Comparison of ENCODE assay signal across 27 mouse cellular contexts in genomic region chrX:53236404-53236803, GRCm38 (mm10). TPM values are rescaled to one million over a fixed set of nuclear protein-coding genes. Genes with fewer than 3 reads are reported as not detected.
DNase-seq lines count a peak whose midpoint lies in the region; ATAC-seq and TF ChIP-seq lines count a peak whose summit lies in the region.
"Had no signal": no experiment of that assay in that cellular context is flagged by ENCODE, and none has a peak within 500 bp of the region (broad histone marks: within the 10 kb centered on the region; RNA-seq: fewer than 3 reads in every experiment).

No protein-coding gene starts in this region.

- H3K4me2 ChIP-seq in liver, embryonic 12.5 days: no peak overlapping the region
- H3K4me2 ChIP-seq in liver, postnatal 0 days (ENCODE audit: low read depth, low read length): no peak overlapping the region
- no peak overlapping the region for H3K4me2 ChIP-seq in liver, embryonic 13.5 days
- no peak overlapping the region for H3K4me2 ChIP-seq in midbrain, postnatal 0 days (ENCODE audit: low read depth, low read length, poor library complexity, severe bottlenecking)
- H3K4me2 ChIP-seq: forebrain, embryonic 13.5 days; hindbrain, embryonic 13.5 days had no signal

- H3K9me3 ChIP-seq in liver, embryonic 12.5 days (replicated peaks): no peaks in the 10 kb centered on the region
- H3K9me3 ChIP-seq in liver, postnatal 0 days (ENCODE audit: low read length): no peaks in the 10 kb centered on the region
- H3K9me3 ChIP-seq in liver, embryonic 13.5 days (replicated peaks): no peaks in the 10 kb centered on the region
- no peaks in the 10 kb centered on the region for H3K9me3 ChIP-seq in midbrain, postnatal 0 days (ENCODE audit: low read length)
- H3K9me3 ChIP-seq: embryonic facial prominence, embryonic 10.5 days; forebrain, embryonic 13.5 days; G1E; hindbrain, embryonic 13.5 days had no signal

- TF ChIP-seq EP300 in liver, postnatal 0 days (IDR thresholded peaks at IDR 0.05; ENCODE audit: low read depth): no peak; the same call in 1 of the 2 replicates

- H3K27ac ChIP-seq in liver, embryonic 12.5 days: no peak overlapping the region
- H3K27ac ChIP-seq in liver, postnatal 0 days (ENCODE audit: low read depth): no peak overlapping the region
- H3K27ac ChIP-seq in liver, embryonic 13.5 days: no peak overlapping the region
- H3K27ac ChIP-seq in midbrain, postnatal 0 days (ENCODE audit: low read depth, low read length): no peak overlapping the region
- no peak overlapping the region for H3K27ac ChIP-seq in gastrocnemius, adult 2 months
- H3K27ac ChIP-seq: embryonic facial prominence, embryonic 10.5 days; forebrain, embryonic 13.5 days; hindbrain, embryonic 13.5 days had no signal

- H3K4me3 ChIP-seq in liver, embryonic 12.5 days: no peak overlapping the region
- H3K4me3 ChIP-seq in liver, postnatal 0 days (ENCODE audit: low read depth, low read length): no peak overlapping the region
- no peak overlapping the region for H3K4me3 ChIP-seq in liver, embryonic 13.5 days (replicated peaks)
- H3K4me3 ChIP-seq in midbrain, postnatal 0 days (ENCODE audit: low read depth, low read length): no peak overlapping the region
- H3K4me3 ChIP-seq in gastrocnemius, adult 2 months: no peak overlapping the region
- H3K4me3 ChIP-seq: embryonic facial prominence, embryonic 10.5 days; forebrain, embryonic 13.5 days; hindbrain, embryonic 13.5 days had no signal

- H3K36me3 ChIP-seq in liver, embryonic 12.5 days: no peaks in the 10 kb centered on the region
- H3K36me3 ChIP-seq in liver, postnatal 0 days (replicated peaks; ENCODE audit: insufficient read depth, low read length): no peaks in the 10 kb centered on the region
- no peaks in the 10 kb centered on the region for H3K36me3 ChIP-seq in liver, embryonic 13.5 days
- H3K36me3 ChIP-seq in midbrain, postnatal 0 days (ENCODE audit: insufficient read depth, low read length): no peaks in the 10 kb centered on the region
- H3K36me3 ChIP-seq: embryonic facial prominence, embryonic 10.5 days; G1E; hindbrain, embryonic 13.5 days had no signal

- no peak for DNase-seq in liver, postnatal 0 days
- peak; percentile 59 for DNase-seq in ZHBTc4 (ENCODE audit: low read depth, low spot score)
- DNase-seq in liver, embryonic 13.5 days: peak; percentile 6
- no peak for DNase-seq in midbrain, postnatal 0 days (ENCODE audit: low spot score)
- no peak for DNase-seq in gastrocnemius, adult 2 months
- DNase-seq in thymus, postnatal 14 days: no peak
- DNase-seq: adrenal gland, postnatal 10 days; cerebellum, adult 11-12 months; cerebellum, adult 9-10 months; cerebellum, postnatal 25 days; forebrain, postnatal 0 days; gastrocnemius, postnatal 36 days; heart, adult 11 months; heart, postnatal 10 days had no signal

- H3K9ac ChIP-seq in liver, embryonic 12.5 days: no peak overlapping the region
- no peak overlapping the region for H3K9ac ChIP-seq in liver, postnatal 0 days (replicated peaks)
- H3K9ac ChIP-seq in liver, embryonic 13.5 days: no peak overlapping the region
- no peak overlapping the region for H3K9ac ChIP-seq in midbrain, postnatal 0 days (replicated peaks; ENCODE audit: low read length, poor library complexity, severe bottlenecking)
- H3K9ac ChIP-seq: forebrain, embryonic 13.5 days; forebrain, postnatal 0 days; hindbrain, embryonic 13.5 days had no signal

- H3K27me3 ChIP-seq in liver, embryonic 12.5 days (replicated peaks): no peaks in the 10 kb centered on the region
- no peaks in the 10 kb centered on the region for H3K27me3 ChIP-seq in liver, postnatal 0 days (ENCODE audit: insufficient read depth, low read length)
- no peaks in the 10 kb centered on the region for H3K27me3 ChIP-seq in liver, embryonic 13.5 days
- no peaks in the 10 kb centered on the region for H3K27me3 ChIP-seq in midbrain, postnatal 0 days (ENCODE audit: insufficient read depth, low read length)
- H3K27me3 ChIP-seq: CH12.LX; forebrain, embryonic 13.5 days; hindbrain, embryonic 13.5 days had no signal

- TF ChIP-seq CTCF in liver, postnatal 0 days (IDR thresholded peaks at IDR 0.05; ENCODE audit: low read depth): no peak
- TF ChIP-seq CTCF in midbrain, postnatal 0 days (IDR thresholded peaks at IDR 0.05): no peak
- TF ChIP-seq CTCF in gastrocnemius, adult 2 months (IDR thresholded peaks at IDR 0.05): no peak

- 37% methylated on average over 7 of the region's 7 CpGs for WGBS in liver, embryonic 12.5 days (ENCODE audit: insufficient replicate concordance)
- 57% methylated on average over 7 of the region's 7 CpGs for WGBS in liver, postnatal 0 days (ENCODE audit: insufficient replicate concordance)
- 33% methylated on average over 7 of the region's 7 CpGs for WGBS in liver, embryonic 13.5 days (ENCODE audit: insufficient replicate concordance)
- WGBS in midbrain, postnatal 0 days: 61% methylated on average over 7 of the region's 7 CpGs

- peak; percentile 58 for ATAC-seq in liver, embryonic 12.5 days
- ATAC-seq in liver, postnatal 0 days: no peak
- ATAC-seq in liver, embryonic 13.5 days (ENCODE audit: low read depth): peak; percentile 60
- peak; percentile 82 for ATAC-seq in megakaryocyte progenitor cell, adult 5-6 weeks (replicated peaks; ENCODE audit: poor library complexity)
- no peak for ATAC-seq in midbrain, postnatal 0 days (ENCODE audit: low FRiP score)
- ATAC-seq: forebrain, embryonic 13.5 days; forebrain, postnatal 0 days had no signal

- H3K4me1 ChIP-seq in liver, embryonic 12.5 days: 0 out of 2 replicates have a peak, but pooled peaks cover 6% of the 10 kb centered on the region
- H3K4me1 ChIP-seq in liver, postnatal 0 days (ENCODE audit: insufficient read depth): no peaks in the 10 kb centered on the region
- peaks cover 6% of the 10 kb centered on the region for H3K4me1 ChIP-seq in liver, embryonic 13.5 days (replicated peaks)
- no peaks in the 10 kb centered on the region for H3K4me1 ChIP-seq in midbrain, postnatal 0 days (ENCODE audit: insufficient read depth, low read length)
- H3K4me1 ChIP-seq: forebrain, embryonic 13.5 days; hindbrain, embryonic 13.5 days had no signal

- intact Hi-C loops in gastrocnemius, adult 2 months (cut with DNase I): no loop called here

RNA-seq across cellular contexts. Expression of gene Plac1, which starts 3.5 kb away (rescaled TPM):
- polyA plus RNA-seq in liver, embryonic 12.5 days (2016; fragmentation: Nextera tagmentation; extraction: Ambion mirVana): 2.7 and 3.0 TPM in 2 replicates
- polyA plus RNA-seq in liver, postnatal 0 days (2015; fragmentation: Nextera tagmentation; extraction: Ambion mirVana): 0.26 and 0.32 TPM in 2 replicates
- polyA plus RNA-seq in liver, embryonic 13.5 days (2015; fragmentation: Nextera tagmentation; extraction: Ambion mirVana): 1.8 and 1.9 TPM in 2 replicates
- total RNA-seq in megakaryocyte progenitor cell, adult 5-6 weeks (2015): not detected in 2 replicates
- not detected in 2 replicates for total RNA-seq in megakaryocyte progenitor cell, adult 5-6 weeks (2017)
- total RNA-seq in midbrain, postnatal 0 days (2014; rRNA removed): not detected in 2 replicates
- 0.25 and 0.38 TPM in 2 replicates for polyA plus RNA-seq in midbrain, postnatal 0 days (2015; fragmentation: Nextera tagmentation; extraction: Ambion mirVana)
- total RNA-seq in gastrocnemius, adult 2 months (2021): not detected
- total RNA-seq: adrenal gland, postnatal 10 days; CH12.LX; forebrain, postnatal 0 days; G1E; gastrocnemius, adult 8-10 months; gastrocnemius, postnatal 36 days; hematopoietic stem cell, adult 5-6 weeks had no signal
- polyA plus RNA-seq: forebrain, postnatal 0 days; G1E had no signal

RNA-seq across cellular contexts. Expression of gene Fam122b, which starts 33.2 kb away (rescaled TPM):
- 6.7 and 7.9 TPM in 2 replicates for polyA plus RNA-seq in liver, embryonic 12.5 days (2016; fragmentation: Nextera tagmentation; extraction: Ambion mirVana)
- 2.3 and 2.4 TPM in 2 replicates for polyA plus RNA-seq in liver, postnatal 0 days (2015; fragmentation: Nextera tagmentation; extraction: Ambion mirVana)
- polyA plus RNA-seq in liver, embryonic 13.5 days (2015; fragmentation: Nextera tagmentation; extraction: Ambion mirVana): 4.8 and 6.5 TPM in 2 replicates
- total RNA-seq in megakaryocyte progenitor cell, adult 5-6 weeks (2015): 21.7 and 28.2 TPM in 2 replicates
- 5.0 and 6.5 TPM in 2 replicates for total RNA-seq in megakaryocyte progenitor cell, adult 5-6 weeks (2017)
- 1.1 and 3.8 TPM in 2 replicates for total RNA-seq in midbrain, postnatal 0 days (2014; rRNA removed)
- polyA plus RNA-seq in midbrain, postnatal 0 days (2015; fragmentation: Nextera tagmentation; extraction: Ambion mirVana): 2.0 and 3.0 TPM in 2 replicates
- 1 to 10 TPM; 1.3 to 1.9 TPM for total RNA-seq in gastrocnemius, adult 2 months (2021)

RNA-seq across cellular contexts. Expression of gene Fam122c, which starts 36.8 kb away (rescaled TPM):
- not detected in 2 replicates for polyA plus RNA-seq in liver, embryonic 12.5 days (2016; fragmentation: Nextera tagmentation; extraction: Ambion mirVana)
- not detected in 2 replicates for polyA plus RNA-seq in liver, postnatal 0 days (2015; fragmentation: Nextera tagmentation; extraction: Ambion mirVana)
- polyA plus RNA-seq in liver, embryonic 13.5 days (2015; fragmentation: Nextera tagmentation; extraction: Ambion mirVana): not detected in 2 replicates
- total RNA-seq in megakaryocyte progenitor cell, adult 5-6 weeks (2015): not detected in 2 replicates
- total RNA-seq in megakaryocyte progenitor cell, adult 5-6 weeks (2017): not detected in 2 replicates
- not detected in 2 replicates for total RNA-seq in midbrain, postnatal 0 days (2014; rRNA removed)
- not detected in 2 replicates for polyA plus RNA-seq in midbrain, postnatal 0 days (2015; fragmentation: Nextera tagmentation; extraction: Ambion mirVana)
- not detected for total RNA-seq in gastrocnemius, adult 2 months (2021)
- total RNA-seq: adrenal gland, postnatal 10 days; adrenal gland, postnatal 4 days; CH12.LX; forebrain, postnatal 0 days; G1E; gastrocnemius, adult 8-10 months; gastrocnemius, postnatal 36 days; heart, postnatal 10 days; hematopoietic stem cell, adult 5-6 weeks had no signal
- polyA plus RNA-seq: brain, embryonic 14.5 days; embryonic facial prominence, embryonic 10.5 days; embryonic facial prominence, embryonic 14.5 days; forebrain, embryonic 13.5 days; forebrain, postnatal 0 days; G1E; heart, embryonic 14.5 days; hindbrain, embryonic 13.5 days had no signal

Comparison
In these comparisons a context has a peak if more than half of its experiments do, and no peak if none do; other contexts are left out.
1. ATAC-seq: peak in liver, embryonic 12.5 days (single experiment), liver, embryonic 13.5 days (single experiment) and megakaryocyte progenitor cell, adult 5-6 weeks (single experiment); none in liver, postnatal 0 days (single experiment) and midbrain, postnatal 0 days (single experiment).
2. DNase-seq: peak in ZHBTc4 (single experiment) and liver, embryonic 13.5 days (single experiment); none in liver, postnatal 0 days (single experiment), midbrain, postnatal 0 days (single experiment), gastrocnemius, adult 2 months (single experiment) and thymus, postnatal 14 days (single experiment).